Mouse (Mus musculus): Measurements from ENCODE around the gene Trrap. TPM values are rescaled to one million over a fixed set of nuclear protein-coding genes. Genes with fewer than 3 reads are reported as not detected.

Trrap gene
- polyA plus RNA-seq, 1 experiment from 2014 or later, result 96.8 TPM

GRCm38 (mm10) chr5:144803066-144803465 is 35.5 kb downstream of the Trrap start:
- Histone ChIP-seq H3K27ac (ENCODE audit: low read depth, low read length) (no peak overlapping the region), H3K27me3 (ENCODE audit: control insufficient read depth, insufficient read depth, low read length) (no peaks in the 10 kb centered on the region), H3K9me3 (ENCODE audit: control insufficient read depth, low read length) (no peaks in the 10 kb centered on the region), H3K4me1 (ENCODE audit: control insufficient read depth, insufficient read depth, low read length) (no peaks in the 10 kb centered on the region), H3K4me2 (ENCODE audit: low read depth) (no peak overlapping the region), H3K4me3 (ENCODE audit: low read depth, low read length) (no peak overlapping the region), H3K36me3 (ENCODE audit: control insufficient read depth, insufficient read depth, low read length) (peaks cover 52% of the 10 kb centered on the region), H3K9ac (ENCODE audit: low read length) (no peak overlapping the region)
- DNase-seq (ENCODE audit: low spot score) (no peak), ATAC-seq (ENCODE audit: insufficient read depth, low FRiP score, low TSS enrichment) (no peak)
- 95% methylated on average over 8 of the region's 8 CpGs for WGBS

GRCm38 (mm10) chr5:144804181-144804580 is 36.6 kb downstream of the Trrap start:
- H3K4me3 ChIP-seq (ENCODE audit: low read depth, low read length), result no peak overlapping the region
- no peaks in the 10 kb centered on the region for H3K4me1 ChIP-seq (ENCODE audit: control insufficient read depth, insufficient read depth, low read length)
- peaks cover 48% of the 10 kb centered on the region for H3K36me3 ChIP-seq (ENCODE audit: control insufficient read depth, insufficient read depth, low read length)
- WGBS, result 92% methylated on average over 7 of the region's 7 CpGs
- no peak overlapping the region for H3K9ac ChIP-seq (ENCODE audit: low read length)
- H3K27ac ChIP-seq (ENCODE audit: low read depth, low read length), result no peak overlapping the region
- no peak overlapping the region for H3K4me2 ChIP-seq (ENCODE audit: low read depth)
- H3K27me3 ChIP-seq (ENCODE audit: control insufficient read depth, insufficient read depth, low read length), result no peaks in the 10 kb centered on the region
- no peak for ATAC-seq (ENCODE audit: insufficient read depth, low FRiP score, low TSS enrichment)
- no peaks in the 10 kb centered on the region for H3K9me3 ChIP-seq (ENCODE audit: control insufficient read depth, low read length)
- no peak for DNase-seq (ENCODE audit: low spot score)

- Histone ChIP-seq H3K4me2 (ENCODE audit: low read depth) (no peak overlapping the region), H3K27me3 (ENCODE audit: control insufficient read depth, insufficient read depth, low read length) (no peaks in the 10 kb centered on the region), H3K27ac (ENCODE audit: low read depth, low read length) (no peak overlapping the region), H3K9me3 (ENCODE audit: control insufficient read depth, low read length) (no peaks in the 10 kb centered on the region), H3K36me3 (ENCODE audit: control insufficient read depth, insufficient read depth, low read length) (peaks cover 54% of the 10 kb centered on the region), H3K9ac (ENCODE audit: low read length) (no peak overlapping the region), H3K4me3 (ENCODE audit: low read depth, low read length) (no peak overlapping the region), H3K4me1 (ENCODE audit: control insufficient read depth, insufficient read depth, low read length) (no peaks in the 10 kb centered on the region)
- DNase-seq (ENCODE audit: low spot score) (no peak), ATAC-seq (ENCODE audit: insufficient read depth, low FRiP score, low TSS enrichment) (no peak)
- 95% methylated on average over 10 of the region's 10 CpGs for whole genome bisulfite sequencing
These were observed 39.4 kb downstream of the Trrap start for GRCm38 (mm10) chr5:144806931-144807330.

- no peaks in the 10 kb centered on the region for H3K27me3 ChIP-seq (ENCODE audit: control insufficient read depth, insufficient read depth, low read length)
- WGBS, result 96% methylated on average over 20 of the region's 20 CpGs
- DNase-seq (ENCODE audit: low spot score) (no peak), ATAC-seq (ENCODE audit: insufficient read depth, low FRiP score, low TSS enrichment) (no peak)
- H3K27ac ChIP-seq (ENCODE audit: low read depth, low read length), result no peak overlapping the region
- no peak overlapping the region for H3K9ac ChIP-seq (ENCODE audit: low read length)
- H3K4me2 ChIP-seq (ENCODE audit: low read depth), result no peak overlapping the region
- H3K9me3 ChIP-seq (ENCODE audit: control insufficient read depth, low read length), result no peaks in the 10 kb centered on the region
- H3K36me3 ChIP-seq (ENCODE audit: control insufficient read depth, insufficient read depth, low read length), result peaks cover 58% of the 10 kb centered on the region
- H3K4me1 ChIP-seq (ENCODE audit: control insufficient read depth, insufficient read depth, low read length), result no peaks in the 10 kb centered on the region
- H3K4me3 ChIP-seq (ENCODE audit: low read depth, low read length), result no peak overlapping the region
These were observed 61.0 kb downstream of the Trrap start for GRCm38 (mm10) chr5:144828365-144829102.

GRCm38 (mm10) chr5:144829631-144830030 is 62.1 kb downstream of the Trrap start:
- no peak overlapping the region for H3K4me3 ChIP-seq (ENCODE audit: low read depth, low read length)
- H3K9me3 ChIP-seq (ENCODE audit: control insufficient read depth, low read length), result no peaks in the 10 kb centered on the region
- no peaks in the 10 kb centered on the region for H3K4me1 ChIP-seq (ENCODE audit: control insufficient read depth, insufficient read depth, low read length)
- no peak overlapping the region for H3K4me2 ChIP-seq (ENCODE audit: low read depth)
- no peak overlapping the region for H3K27ac ChIP-seq (ENCODE audit: low read depth, low read length)
- no peak for DNase-seq (ENCODE audit: low spot score)
- ATAC-seq (ENCODE audit: insufficient read depth, low FRiP score, low TSS enrichment), result no peak
- no peaks in the 10 kb centered on the region for H3K27me3 ChIP-seq (ENCODE audit: control insufficient read depth, insufficient read depth, low read length)
- WGBS, result 94% methylated on average over 4 of the region's 4 CpGs
- H3K36me3 ChIP-seq (ENCODE audit: control insufficient read depth, insufficient read depth, low read length), result peaks cover 58% of the 10 kb centered on the region
- H3K9ac ChIP-seq (ENCODE audit: low read length), result no peak overlapping the region

- no peak for ATAC-seq (ENCODE audit: insufficient read depth, low FRiP score, low TSS enrichment)
- Histone ChIP-seq H3K4me2 (ENCODE audit: low read depth) (no peak overlapping the region), H3K4me1 (ENCODE audit: control insufficient read depth, insufficient read depth, low read length) (no peaks in the 10 kb centered on the region), H3K27me3 (ENCODE audit: control insufficient read depth, insufficient read depth, low read length) (no peaks in the 10 kb centered on the region), H3K36me3 (ENCODE audit: control insufficient read depth, insufficient read depth, low read length) (peaks cover 58% of the 10 kb centered on the region), H3K4me3 (ENCODE audit: low read depth, low read length) (no peak overlapping the region), H3K9ac (ENCODE audit: low read length) (no peak overlapping the region), H3K27ac (ENCODE audit: low read depth, low read length) (no peak overlapping the region), H3K9me3 (ENCODE audit: control insufficient read depth, low read length) (no peaks in the 10 kb centered on the region)
- WGBS, result 92% methylated on average over 9 of the region's 9 CpGs
- no peak for DNase-seq (ENCODE audit: low spot score)
These were observed 64.4 kb downstream of the Trrap start for GRCm38 (mm10) chr5:144831840-144832469.

GRCm38 (mm10) chr5:144836100-144836499 is 68.6 kb downstream of the Trrap start:
- no peak for ATAC-seq (ENCODE audit: insufficient read depth, low FRiP score, low TSS enrichment)
- Histone ChIP-seq H3K27me3 (ENCODE audit: control insufficient read depth, insufficient read depth, low read length) (no peaks in the 10 kb centered on the region), H3K4me2 (ENCODE audit: low read depth) (no peak overlapping the region), H3K27ac (ENCODE audit: low read depth, low read length) (no peak overlapping the region), H3K9me3 (ENCODE audit: control insufficient read depth, low read length) (no peaks in the 10 kb centered on the region), H3K9ac (ENCODE audit: low read length) (no peak overlapping the region), H3K4me1 (ENCODE audit: control insufficient read depth, insufficient read depth, low read length) (no peaks in the 10 kb centered on the region), H3K4me3 (ENCODE audit: low read depth, low read length) (no peak overlapping the region), H3K36me3 (ENCODE audit: control insufficient read depth, insufficient read depth, low read length) (peaks cover 36% of the 10 kb centered on the region)
- DNase-seq (ENCODE audit: low spot score), result no peak
- WGBS, result 89% methylated on average over 3 of the region's 3 CpGs

- Histone ChIP-seq H3K4me3 (ENCODE audit: low read depth, low read length) (no peak overlapping the region), H3K27me3 (ENCODE audit: control insufficient read depth, insufficient read depth, low read length) (no peaks in the 10 kb centered on the region), H3K4me2 (ENCODE audit: low read depth) (no peak overlapping the region), H3K9me3 (ENCODE audit: control insufficient read depth, low read length) (no peaks in the 10 kb centered on the region), H3K4me1 (ENCODE audit: control insufficient read depth, insufficient read depth, low read length) (no peaks in the 10 kb centered on the region), H3K9ac (ENCODE audit: low read length) (no peak overlapping the region), H3K27ac (ENCODE audit: low read depth, low read length) (no peak overlapping the region), H3K36me3 (ENCODE audit: control insufficient read depth, insufficient read depth, low read length) (peaks cover 49% of the 10 kb centered on the region)
- ATAC-seq (ENCODE audit: insufficient read depth, low FRiP score, low TSS enrichment) (no peak), DNase-seq (ENCODE audit: low spot score) (no peak)
- WGBS, result 95% methylated on average over 20 of the region's 20 CpGs
These were observed 77.8 kb downstream of the Trrap start for GRCm38 (mm10) chr5:144845352-144845751.

- DNase-seq (ENCODE audit: low spot score), result no peak
- Histone ChIP-seq H3K4me1 (ENCODE audit: control insufficient read depth, insufficient read depth, low read length) (no peaks in the 10 kb centered on the region), H3K4me3 (ENCODE audit: low read depth, low read length) (no peak overlapping the region), H3K9ac (ENCODE audit: low read length) (no peak overlapping the region), H3K27ac (ENCODE audit: low read depth, low read length) (no peak overlapping the region), H3K36me3 (ENCODE audit: control insufficient read depth, insufficient read depth, low read length) (peaks cover 48% of the 10 kb centered on the region), H3K4me2 (ENCODE audit: low read depth) (no peak overlapping the region), H3K9me3 (ENCODE audit: control insufficient read depth, low read length) (no peaks in the 10 kb centered on the region), H3K27me3 (ENCODE audit: control insufficient read depth, insufficient read depth, low read length) (no peaks in the 10 kb centered on the region)
- ATAC-seq (ENCODE audit: insufficient read depth, low FRiP score, low TSS enrichment), result no peak
- WGBS, result 96% methylated on average over 5 of the region's 5 CpGs
These were observed 81.2 kb downstream of the Trrap start for GRCm38 (mm10) chr5:144848735-144849134.
